Mouse (Mus musculus) MEL (cell line): ENCODE results near the gene Klhl24. TPM values are rescaled to one million over a fixed set of nuclear protein-coding genes. Genes with fewer than 3 reads are reported as not detected.

ENCODE experiments used
- DNase-seq: peaks from one replicate; pipeline ENCODE4 v3.0.0; 2011; ENCODE audit warnings: low read depth, low spot score
- H3K27ac ChIP-seq: 2 replicates; pipeline ENCODE4 v1.5.1; 2012; ENCODE audit warnings: low read depth, mild to moderate bottlenecking, control low read depth, low read length, moderate library complexity; ENCODE audit not compliant: control insufficient read depth
- H3K27me3 ChIP-seq, 2 experiments: fragments of 150-350 bp in 1 of 2; sonication (generic) in 1 of 2; 2 replicates each; pipeline ENCODE4 v1.6.1; 2012; ENCODE audit warnings: low read length in 2 of 2, mild to moderate bottlenecking in 2 of 2, improper control_type of control experiment in 1 of 2, moderate library complexity in 1 of 2; ENCODE audit not compliant: insufficient read depth in 2 of 2, control insufficient read depth in 1 of 2
- H3K36me3 ChIP-seq, 2 experiments: 2 replicates each; pipeline ENCODE4 v1.6.1; 2012 to 2014; ENCODE audit warnings: low read length in 2 of 2, improper control_type of control experiment in 1 of 2, inconsistent platforms in 1 of 2, mild to moderate bottlenecking in 1 of 2; ENCODE audit not compliant: insufficient read depth in 2 of 2, control insufficient read depth in 1 of 2
- H3K4me1 ChIP-seq, 2 experiments: fragments of 150-350 bp in 1 of 2; sonication (generic) in 1 of 2; 2 replicates each; pipeline ENCODE4 v1.6.1; 2012; ENCODE audit warnings: low read length in 2 of 2, improper control_type of control experiment in 1 of 2, mild to moderate bottlenecking in 1 of 2; ENCODE audit not compliant: insufficient read depth in 2 of 2, control insufficient read depth in 1 of 2
- H3K4me3 ChIP-seq, 2 experiments: fragments of 150-350 bp in 1 of 2; sonication (generic) in 1 of 2; 2 replicates each; pipeline ENCODE4 v1.5.1; 2012; ENCODE audit warnings: low read depth in 2 of 2, low read length in 2 of 2, mild to moderate bottlenecking in 2 of 2, moderate library complexity in 2 of 2, control low read depth in 1 of 2, improper control_type of control experiment in 1 of 2; ENCODE audit not compliant: control insufficient read depth in 1 of 2, insufficient read depth in 1 of 2
- H3K79me2 ChIP-seq: 2 replicates; pipeline ENCODE4 v1.6.1; 2012; ENCODE audit warnings: mild to moderate bottlenecking, low read length, moderate library complexity; ENCODE audit not compliant: control insufficient read depth, poor library complexity, insufficient read depth
- H3K9ac ChIP-seq: 2 replicates; pipeline ENCODE4 v1.6.1; 2012; ENCODE audit warnings: low read depth, mild to moderate bottlenecking, control low read depth, low read length, moderate library complexity; ENCODE audit not compliant: control insufficient read depth, poor library complexity, severe bottlenecking
- H3K9me3 ChIP-seq: fragments of 150-350 bp; sonication (generic); replicated peaks from 2 replicates; pipeline ENCODE4 v1.6.1; 2012; ENCODE audit warnings: mild to moderate bottlenecking, low read length, improper control_type of control experiment, moderate library complexity; ENCODE audit not compliant: insufficient read depth
- CHD1 ChIP-seq: IDR thresholded peaks from 2 replicates; pipeline ENCODE4 v1.6.1; 2012; ENCODE audit warnings: low read depth, mild to moderate bottlenecking, inconsistent platforms, low read length, improper control_type of control experiment
- CHD2 ChIP-seq: IDR thresholded peaks from 2 replicates; pipeline ENCODE4 v1.6.1; 2011; ENCODE audit warnings: low read length, improper control_type of control experiment
- EP300 ChIP-seq, 2 experiments: IDR thresholded peaks; 2 replicates each; pipeline ENCODE4 v1.6.1; 2011; ENCODE audit warnings: improper control_type of control experiment in 2 of 2, low read length in 2 of 2, low read depth in 1 of 2, mild to moderate bottlenecking in 1 of 2
- ETS1 ChIP-seq: IDR thresholded peaks from 2 replicates; pipeline ENCODE4 v1.6.1; 2012; ENCODE audit warnings: low read depth, mild to moderate bottlenecking, inconsistent platforms, low read length, improper control_type of control experiment, moderate library complexity
- GATA1 ChIP-seq: IDR thresholded peaks from 2 replicates; pipeline ENCODE4 v1.6.1; 2011; ENCODE audit warnings: low read depth, low read length, improper control_type of control experiment
- MAZ ChIP-seq: IDR thresholded peaks from 2 replicates; pipeline ENCODE4 v1.6.1; 2012; ENCODE audit warnings: low read depth, mild to moderate bottlenecking, inconsistent platforms, low read length, improper control_type of control experiment
- MXI1 ChIP-seq: IDR thresholded peaks from 2 replicates; pipeline ENCODE4 v1.6.1; 2011; ENCODE audit warnings: mild to moderate bottlenecking, low read depth, low read length, improper control_type of control experiment
- MYB ChIP-seq: IDR thresholded peaks from 2 replicates; pipeline ENCODE4 v1.6.1; 2011; ENCODE audit warnings: mild to moderate bottlenecking, low read depth, low read length, improper control_type of control experiment
- MYC ChIP-seq: IDR thresholded peaks from 2 replicates; pipeline ENCODE4 v1.6.1; 2011; ENCODE audit warnings: low read depth, mild to moderate bottlenecking, low read length, improper control_type of control experiment, moderate library complexity
- NELFE ChIP-seq: IDR thresholded peaks from 2 replicates; pipeline ENCODE4 v1.6.1; 2011; ENCODE audit warnings: low read depth, low read length, improper control_type of control experiment
- NRF1 ChIP-seq: IDR thresholded peaks from 2 replicates; pipeline ENCODE4 v1.6.1; 2014; ENCODE audit warnings: low read depth, mild to moderate bottlenecking, inconsistent platforms, low read length, improper control_type of control experiment, moderate library complexity; ENCODE audit not compliant: poor library complexity, insufficient read depth, severe bottlenecking
- POLR2A ChIP-seq, 2 experiments: IDR thresholded peaks; 2 replicates each; pipeline ENCODE4 v1.6.1; 2011 to 2012; ENCODE audit warnings: low read length in 2 of 2, mild to moderate bottlenecking in 2 of 2, control low read depth in 1 of 2, improper control_type of control experiment in 1 of 2, low read depth in 1 of 2, moderate library complexity in 1 of 2; ENCODE audit not compliant: control insufficient read depth in 1 of 2, insufficient read depth in 1 of 2, poor library complexity in 1 of 2
- POLR2AphosphoS2 ChIP-seq: IDR thresholded peaks from 2 replicates; pipeline ENCODE4 v1.6.1; 2011; ENCODE audit warnings: low read length, improper control_type of control experiment
- POLR2AphosphoS5 ChIP-seq: IDR thresholded peaks from 2 replicates; pipeline ENCODE4 v1.6.1; 2012; ENCODE audit warnings: low read depth, borderline replicate concordance, mild to moderate bottlenecking, inconsistent platforms, low read length, moderate library complexity, mixed read lengths
- TAL1 ChIP-seq: IDR thresholded peaks from 2 replicates; pipeline ENCODE4 v1.6.1; 2012; ENCODE audit warnings: mild to moderate bottlenecking, inconsistent platforms, low read length, moderate library complexity, mixed read lengths
- TBP ChIP-seq: IDR thresholded peaks from 2 replicates; pipeline ENCODE4 v1.8.0; 2011; ENCODE audit warnings: low read depth, low read length, improper control_type of control experiment
- USF1 ChIP-seq: IDR thresholded peaks from 2 replicates; pipeline ENCODE4 v1.6.1; 2014; ENCODE audit warnings: low read depth, mild to moderate bottlenecking, inconsistent platforms, low read length, improper control_type of control experiment, moderate library complexity
- ZMIZ1 ChIP-seq: IDR thresholded peaks from 2 replicates; pipeline ENCODE4 v1.6.1; 2012; ENCODE audit warnings: low read depth, mild to moderate bottlenecking, inconsistent platforms, low read length, improper control_type of control experiment, moderate library complexity
- polyA plus RNA-seq, 2 experiments: library from polyadenylated mRNA; stranded (reverse) in 1 of 2; unstranded in 1 of 2; fragments of >175 nt in 1 of 2; fragments of >200 nt in 1 of 2; gene quantifications; 2 replicates each; pipeline versions ENCODE4 v1.2.1 to v1.2.4; 2012; ENCODE audit warnings: low replicate concordance in 2 of 2, low read depth in 1 of 2; ENCODE audit not compliant: insufficient read length in 2 of 2, insufficient read depth in 1 of 2, missing spikeins in 1 of 2
- total RNA-seq: library from RNA; depleted of rRNA; stranded (reverse); fragments of 300-350 nt; gene quantifications from 2 replicates; pipeline ENCODE4 v1.2.3, GENCODE M21; 2012

Klhl24 gene
- total and polyA plus RNA-seq, 3 experiments = 1.8 to 2.5 TPM; not detected in 1

DNA sequence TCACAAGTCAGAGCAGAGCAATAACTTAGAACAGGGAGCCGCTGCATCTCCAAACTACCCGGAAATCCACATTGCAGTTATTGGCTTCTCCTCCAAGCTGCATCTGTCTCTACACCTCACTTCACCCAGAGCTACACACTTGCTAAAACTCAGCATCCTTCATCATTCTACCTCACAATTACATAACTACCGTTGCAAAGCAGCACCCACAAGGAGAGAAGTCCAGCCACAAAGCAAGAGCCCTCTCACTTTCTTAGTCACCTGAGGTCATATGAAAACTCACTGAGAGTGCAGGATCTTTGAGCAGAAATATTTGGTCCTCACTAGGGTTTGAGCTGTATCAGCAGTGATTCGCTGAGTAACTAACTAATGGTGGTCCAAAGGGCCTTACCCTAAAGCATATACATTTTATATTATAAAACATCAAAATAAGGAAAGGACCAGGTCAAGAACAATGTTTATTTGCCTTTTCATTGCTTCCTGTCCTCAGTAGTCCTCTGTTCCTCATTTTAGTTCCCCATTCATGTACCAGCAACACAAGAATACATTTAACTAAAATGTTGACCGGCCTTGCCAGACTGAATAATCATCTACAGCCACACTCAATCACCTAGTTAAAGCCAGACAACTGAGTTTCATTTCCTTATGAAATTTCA, 12.0 kb upstream of the Klhl24 start:
- TF ChIP-seq ZMIZ1 (no peak), POLR2A (IDR thresholded peaks at IDR 0.05; ENCODE audit: control insufficient read depth in 1 of 2, insufficient read depth in 1 of 2, low read depth in 1 of 2, low read length in 2 of 2, poor library complexity in 1 of 2) (no peak), NRF1 (no peak), GATA1 (no peak), POLR2AphosphoS5 (no peak), CHD1 (no peak), ETS1 (no peak), POLR2AphosphoS2 (no peak), NELFE (no peak), CHD2 (no peak), MYC (no peak), TAL1 (no peak)
- no peak overlapping the region for H3K9ac ChIP-seq
- peaks cover 0 to 3% of the 10 kb centered on the region in 2 experiments; a peak in 2 of 4 replicates for H3K27me3 ChIP-seq
- H3K9me3 ChIP-seq = no peaks in the 10 kb centered on the region
- no peaks in the 10 kb centered on the region; a peak in 1 of 4 replicates for H3K36me3 ChIP-seq
- H3K79me2 ChIP-seq = no peaks in the 10 kb centered on the region
- peak; percentile 37 for DNase-seq
- no peak overlapping the region for H3K27ac ChIP-seq
- H3K4me3 ChIP-seq = no peak overlapping the region
- peaks cover 0 to 2% of the 10 kb centered on the region in 2 experiments; a peak in 1 of 4 replicates for H3K4me1 ChIP-seq

DNA sequence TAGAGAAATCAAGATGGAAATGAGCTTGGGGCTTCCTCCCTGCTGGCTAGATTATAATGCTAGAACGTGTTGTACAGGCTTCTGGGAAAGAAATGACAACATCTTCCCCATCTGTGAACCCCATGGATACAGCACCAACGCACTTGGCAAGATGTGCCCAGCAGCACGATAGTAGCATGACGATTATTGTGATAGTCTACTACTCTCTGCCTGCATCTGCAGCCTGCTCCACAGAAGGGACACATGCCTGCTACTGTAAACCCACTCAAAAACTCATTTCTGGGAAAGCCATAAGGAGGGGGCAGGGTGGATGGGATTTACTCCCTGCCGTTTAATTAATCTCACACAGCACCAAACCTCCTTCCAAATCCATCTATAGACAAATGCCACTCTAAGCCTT, 10.4 kb upstream of the Klhl24 start:
- no peak for DNase-seq
- Histone ChIP-seq H3K79me2 (no peaks in the 10 kb centered on the region), H3K9me3 (no peaks in the 10 kb centered on the region), H3K4me1 (peaks cover 0 to 2% of the 10 kb centered on the region in 2 experiments; a peak in 1 of 4 replicates), H3K4me3 (no peak overlapping the region), H3K27me3 (peaks cover under 1 to 2% of the 10 kb centered on the region in 2 experiments), H3K36me3 (no peaks in the 10 kb centered on the region; a peak in 1 of 4 replicates), H3K27ac (no peak overlapping the region), H3K9ac (no peak overlapping the region)
- TF ChIP-seq GATA1 (no peak), TBP (no peak), MYB (no peak), MAZ (no peak), MXI1 (no peak), ZMIZ1 (no peak), USF1 (no peak), MYC (no peak), POLR2AphosphoS5 (no peak), CHD2 (no peak), EP300 (IDR thresholded peaks at IDR 0.05; ENCODE audit: low read depth in 1 of 2, low read length in 2 of 2) (no peak)
